Mouse (Mus musculus) gastrocnemius, postnatal 10 days (tissue): ENCODE measurements around the gene Itgb7. TPM values are rescaled to one million over a fixed set of nuclear protein-coding genes. Genes with fewer than 3 reads are reported as not detected.
"Not testable (repeated sequence)": the region's sequence is repeated elsewhere in the genome, so short reads cannot be mapped to it uniquely, and the experiment has no call there.

Experiments
- DNase-seq: peaks from one replicate; pipeline ENCODE4 v3.0.0; 2021; ENCODE audit warnings: mixed read lengths
- total RNA-seq, 2 experiments: library from RNA; stranded (reverse); gene quantifications; 2 replicates each; pipeline ENCODE4 v1.2.3; 2021

Itgb7 gene
- total RNA-seq, 2 experiments from 2014 or later, result 0.59 to 1.3 TPM

GRCm38 (mm10) chr15:102225619-102226018, 6.1 kb downstream of the Itgb7 start:
- not testable (repeated sequence) for DNase-seq

- no peak for DNase-seq
Measured at GRCm38 (mm10) chr15:102224992-102225617, 6.6 kb downstream of the Itgb7 start.

- DNase-seq, result peak; percentile 88
Measured at GRCm38 (mm10) chr15:102224186-102224991, 7.4 kb downstream of the Itgb7 start.

- DNase-seq, result no peak
Measured at GRCm38 (mm10) chr15:102222386-102222785, 9.4 kb downstream of the Itgb7 start.

- DNase-seq, result no peak
Measured at GRCm38 (mm10) chr15:102217325-102217724, 14.4 kb downstream of the Itgb7 start.

GRCm38 (mm10) chr15:102216459-102217228, 15.1 kb downstream of the Itgb7 start:
- DNase-seq, result no peak

GRCm38 (mm10) chr15:102215624-102216023, 16.1 kb downstream of the Itgb7 start:
- DNase-seq, result no peak

GRCm38 (mm10) chr15:102214132-102214531, 17.6 kb downstream of the Itgb7 start:
- no peak for DNase-seq

GRCm38 (mm10) chr15:102211895-102212294, 19.8 kb downstream of the Itgb7 start:
- DNase-seq, result no peak

GRCm38 (mm10) chr15:102210816-102211215, 20.9 kb downstream of the Itgb7 start:
- DNase-seq, result no peak

- DNase-seq, result no peak
Measured at GRCm38 (mm10) chr15:102209114-102209513, 22.6 kb downstream of the Itgb7 start.

GRCm38 (mm10) chr15:102208092-102208561, 23.6 kb downstream of the Itgb7 start:
- no peak for DNase-seq

- DNase-seq, result no peak
Measured at GRCm38 (mm10) chr15:102207351-102207750, 24.4 kb downstream of the Itgb7 start.

GRCm38 (mm10) chr15:102205779-102206178, 26.0 kb downstream of the Itgb7 start:
- no peak for DNase-seq

- no peak for DNase-seq
Measured at GRCm38 (mm10) chr15:102204674-102205505, 26.9 kb downstream of the Itgb7 start, which contains the start of gene Csad. Csad (minus strand) TSS chr15:102204724.

GRCm38 (mm10) chr15:102203835-102204381, 27.8 kb downstream of the Itgb7 start:
- DNase-seq, result peak; percentile 73

- peak; percentile 95 for DNase-seq
Measured at GRCm38 (mm10) chr15:102202971-102203834, 28.5 kb downstream of the Itgb7 start, which contains the start of gene Zfp740. Zfp740 (plus strand) TSS chr15:102203249.

- no peak for DNase-seq
Measured at GRCm38 (mm10) chr15:102198841-102199240, 32.9 kb downstream of the Itgb7 start.

- DNase-seq, result no peak
Measured at GRCm38 (mm10) chr15:102195373-102195772, 36.4 kb downstream of the Itgb7 start.

- DNase-seq, result no peak
Measured at GRCm38 (mm10) chr15:102194439-102194838, 37.3 kb downstream of the Itgb7 start.
